9 mouse cellular contexts compared by ENCODE assay signal in genomic region chr4:32302668-32303067, GRCm38 (mm10).
DNase-seq lines count a peak whose midpoint lies in the region; ATAC-seq lines count a peak whose summit lies in the region.
"Had no signal": no experiment of that assay in that cellular context is flagged by ENCODE, and none has a peak within 500 bp of the region (broad histone marks: within the 10 kb centered on the region; RNA-seq: fewer than 3 reads in every experiment).

No protein-coding gene starts in this region.

- H3K9ac ChIP-seq in heart, embryonic 15.5 days: peak overlapping the region; percentile 29
- no peak overlapping the region; the same call in 1 of the 2 replicates for H3K9ac ChIP-seq in embryonic facial prominence, embryonic 11.5 days (replicated peaks; ENCODE audit: low read length)
- H3K9ac ChIP-seq in hindbrain, embryonic 15.5 days: 0 out of 2 replicates have a peak overlapping the region, but pooled peaks have one; percentile 0

- H3K4me3 ChIP-seq in heart, embryonic 15.5 days: peak overlapping the region; percentile 18
- no peak overlapping the region for H3K4me3 ChIP-seq in embryonic facial prominence, embryonic 11.5 days (ENCODE audit: low read depth, low read length)
- no peak overlapping the region for H3K4me3 ChIP-seq in hindbrain, embryonic 15.5 days

- WGBS in heart, embryonic 15.5 days: 25% methylated on average over 5 of the region's 5 CpGs
- WGBS in embryonic facial prominence, embryonic 11.5 days: 38% methylated on average over 5 of the region's 5 CpGs
- 46% methylated on average over 5 of the region's 5 CpGs for WGBS in hindbrain, embryonic 15.5 days

- peaks cover 74% of the 10 kb centered on the region for H3K4me1 ChIP-seq in heart, embryonic 15.5 days (replicated peaks)
- H3K4me1 ChIP-seq in embryonic facial prominence, embryonic 11.5 days (ENCODE audit: control insufficient read depth, insufficient read depth, low read length): peaks cover 9% of the 10 kb centered on the region
- H3K4me1 ChIP-seq in hindbrain, embryonic 15.5 days (replicated peaks): peaks cover 65% of the 10 kb centered on the region

- no peak for DNase-seq in heart, postnatal 36 days
- no peak for DNase-seq in embryonic facial prominence, embryonic 11.5 days (ENCODE audit: low spot score)
- peak; percentile 60 for DNase-seq in naive thymus-derived CD4-positive, alpha-beta T cell, adult 2 months (ENCODE audit: low read depth)
- DNase-seq in frontal cortex, postnatal 14 days (ENCODE audit: low spot score in 2 of 2): no peak
- DNase-seq in left cerebral cortex, postnatal 14 days (ENCODE audit: low spot score in 2 of 2): no peak
- DNase-seq in c-Kit-positive CD71-positive TER-119-positive erythroid progenitor cells, embryonic 14.5 days (ENCODE audit: low spot score): no peak
- DNase-seq: adrenal gland, postnatal 36 days had no signal

- H3K27me3 ChIP-seq in heart, embryonic 15.5 days: no peaks in the 10 kb centered on the region
- H3K27me3 ChIP-seq in embryonic facial prominence, embryonic 11.5 days (ENCODE audit: control insufficient read depth, insufficient read depth, low read length): no peaks in the 10 kb centered on the region
- no peaks in the 10 kb centered on the region for H3K27me3 ChIP-seq in hindbrain, embryonic 15.5 days

- no peaks in the 10 kb centered on the region for H3K36me3 ChIP-seq in heart, embryonic 15.5 days
- no peaks in the 10 kb centered on the region for H3K36me3 ChIP-seq in embryonic facial prominence, embryonic 11.5 days (replicated peaks; ENCODE audit: control insufficient read depth, insufficient read depth, low read depth, low read length)
- H3K36me3 ChIP-seq in hindbrain, embryonic 15.5 days: no peaks in the 10 kb centered on the region

- H3K27ac ChIP-seq in heart, embryonic 15.5 days: peak overlapping the region; percentile 94
- H3K27ac ChIP-seq in embryonic facial prominence, embryonic 11.5 days (replicated peaks; ENCODE audit: low read depth, low read length): peak overlapping the region; percentile 91
- peak overlapping the region; percentile 83 for H3K27ac ChIP-seq in hindbrain, embryonic 15.5 days (replicated peaks)

- no peaks in the 10 kb centered on the region for H3K9me3 ChIP-seq in heart, embryonic 15.5 days (replicated peaks)
- no peaks in the 10 kb centered on the region for H3K9me3 ChIP-seq in embryonic facial prominence, embryonic 11.5 days (replicated peaks; ENCODE audit: control insufficient read depth, low read length)
- H3K9me3 ChIP-seq in hindbrain, embryonic 15.5 days: no peaks in the 10 kb centered on the region

- peak overlapping the region; percentile 54 for H3K4me2 ChIP-seq in heart, embryonic 15.5 days
- H3K4me2 ChIP-seq in embryonic facial prominence, embryonic 11.5 days (ENCODE audit: low read depth, low read length): peak overlapping the region; percentile 2; the same call in 1 of the 2 replicates
- peak overlapping the region; percentile 43 for H3K4me2 ChIP-seq in hindbrain, embryonic 15.5 days

- 0 out of 2 replicates have a peak, but pooled peaks have one; percentile 5 for ATAC-seq in heart, embryonic 15.5 days (replicated peaks; ENCODE audit: insufficient number of reproducible peaks, insufficient read depth, low FRiP score, low read depth)
- ATAC-seq in embryonic facial prominence, embryonic 11.5 days (replicated peaks; ENCODE audit: insufficient number of reproducible peaks, low FRiP score, low TSS enrichment, low read depth): peak; percentile 55
- ATAC-seq in hindbrain, embryonic 15.5 days (ENCODE audit: low FRiP score, low read depth): peak; percentile 44; the same call in 1 of the 2 replicates

- intact Hi-C loops in heart, postnatal 36 days (cut with DNase I): loop anchor here (2.0 to 5.0 kb wide), 2 partner anchors 50 to 206 kb away; no protein-coding TSS in a partner anchor
- intact Hi-C loops in left cerebral cortex, postnatal 14 days (cut with DNase I): loop anchor here (5.0 to 10.0 kb wide), 2 partner anchors 55 to 112 kb away; no protein-coding TSS in a partner anchor

Comparison
In these comparisons a context has a peak if more than half of its experiments do, and no peak if none do; other contexts are left out.
1. ATAC-seq: peak in every context shown above with its lines; median percentile 55 in embryonic facial prominence, embryonic 11.5 days; 44 in hindbrain, embryonic 15.5 days; 5 in heart, embryonic 15.5 days.
2. H3K4me2 ChIP-seq: peak in every context shown above with its lines; median percentile 54 in heart, embryonic 15.5 days; 43 in hindbrain, embryonic 15.5 days; 2 in embryonic facial prominence, embryonic 11.5 days.